Mouse (Mus musculus) ovary, adult 18-20 months (tissue): ENCODE measurements around the gene Iyd.
"Not testable (repeated sequence)": the region's sequence is repeated elsewhere in the genome, so short reads cannot be mapped to it uniquely, and the experiment has no call there.

Source experiments
- DNase-seq: peaks from one replicate; pipeline ENCODE4 v3.0.0; 2022; ENCODE audit warnings: low spot score, mixed read lengths

Gene Iyd

GRCm38 (mm10) chr10:3540003-3540827, at the start of gene Iyd:
TSS of gene Iyd (plus strand) at chr10:3540240.
- DNase-seq, result no peak

- no peak for DNase-seq
Observed at GRCm38 (mm10) chr10:3496791-3497190, 43.2 kb upstream of the Iyd start.

GRCm38 (mm10) chr10:3500846-3501245, 39.2 kb upstream of the Iyd start:
- DNase-seq, result not testable (repeated sequence)

- peak; percentile 42 for DNase-seq
Observed at GRCm38 (mm10) chr10:3507484-3508221, 32.4 kb upstream of the Iyd start.

- no peak for DNase-seq
Observed at GRCm38 (mm10) chr10:3508222-3508588, 31.8 kb upstream of the Iyd start.

GRCm38 (mm10) chr10:3508746-3509145, 31.3 kb upstream of the Iyd start:
- no peak for DNase-seq

- DNase-seq, result no peak
Observed at GRCm38 (mm10) chr10:3509663-3510277, 30.3 kb upstream of the Iyd start.

- DNase-seq, result no peak
Observed at GRCm38 (mm10) chr10:3510486-3510885, 29.6 kb upstream of the Iyd start.

GRCm38 (mm10) chr10:3511401-3511800, 28.6 kb upstream of the Iyd start:
- DNase-seq, result no peak

GRCm38 (mm10) chr10:3512620-3513305, 27.3 kb upstream of the Iyd start:
- DNase-seq, result no peak

GRCm38 (mm10) chr10:3513947-3514346, 26.1 kb upstream of the Iyd start:
- no peak for DNase-seq

GRCm38 (mm10) chr10:3514634-3515033, 25.4 kb upstream of the Iyd start:
- DNase-seq, result no peak

GRCm38 (mm10) chr10:3516442-3516841, 23.6 kb upstream of the Iyd start:
- DNase-seq, result no peak

GRCm38 (mm10) chr10:3523044-3523793, 16.8 kb upstream of the Iyd start:
- DNase-seq, result no peak

- no peak for DNase-seq
Observed at GRCm38 (mm10) chr10:3524513-3524912, 15.5 kb upstream of the Iyd start.

- no peak for DNase-seq
Observed at GRCm38 (mm10) chr10:3525420-3526019, 14.5 kb upstream of the Iyd start.

GRCm38 (mm10) chr10:3529807-3530206, 10.2 kb upstream of the Iyd start:
- no peak for DNase-seq

GRCm38 (mm10) chr10:3530661-3531060, 9.4 kb upstream of the Iyd start:
- no peak for DNase-seq

- peak; percentile 17 for DNase-seq
Observed at GRCm38 (mm10) chr10:3531375-3531774, 8.7 kb upstream of the Iyd start.

- no peak for DNase-seq
Observed at GRCm38 (mm10) chr10:3534445-3534844, 5.6 kb upstream of the Iyd start.

GRCm38 (mm10) chr10:3536361-3536760, 3.7 kb upstream of the Iyd start:
- no peak for DNase-seq
